Mouse (Mus musculus) heart, embryonic 16.5 days (tissue): ENCODE results near the gene Foxf2. TPM values are rescaled to one million over a fixed set of nuclear protein-coding genes. Genes with fewer than 3 reads are reported as not detected.

Source experiments
- ATAC-seq: fragments of 200-750 bp; cut with Nextera tagmentation; replicated peaks from 2 replicates; pipeline ENCODE4 v1.8.0; 2017; ENCODE audit warnings: moderate number of reproducible peaks; ENCODE audit not compliant: insufficient read depth, low FRiP score; ENCODE audit errors: extremely low read depth
- H3K27ac ChIP-seq: fragments of 300-500 bp; sonication (generic); 2 replicates; pipeline ENCODE4 v1.5.1; 2014; ENCODE audit warnings: mild to moderate bottlenecking, low read length, control low read depth, moderate library complexity
- H3K27me3 ChIP-seq: fragments of 300-500 bp; sonication (generic); 2 replicates; pipeline ENCODE4 v1.6.1; 2014; ENCODE audit warnings: low read length, mixed read lengths; ENCODE audit not compliant: control insufficient read depth, insufficient read depth
- H3K36me3 ChIP-seq: fragments of 300-500 bp; sonication (generic); 2 replicates; pipeline ENCODE4 v1.6.1; 2014; ENCODE audit not compliant: control insufficient read depth, insufficient read depth
- H3K4me1 ChIP-seq: fragments of 300-500 bp; sonication (generic); 2 replicates; pipeline ENCODE4 v1.6.1; 2014; ENCODE audit warnings: low read length, mixed read lengths; ENCODE audit not compliant: control insufficient read depth, insufficient read depth
- H3K4me2 ChIP-seq: fragments of 300-500 bp; sonication (generic); 2 replicates; pipeline ENCODE4 v1.6.1; 2014; ENCODE audit warnings: low read depth, mild to moderate bottlenecking, control low read depth, low read length
- H3K4me3 ChIP-seq: fragments of 300-500 bp; sonication (generic); 2 replicates; pipeline ENCODE4 v1.5.1; 2014; ENCODE audit warnings: mild to moderate bottlenecking, control low read depth, low read length
- H3K9ac ChIP-seq: fragments of 300-500 bp; sonication (generic); 2 replicates; pipeline ENCODE4 v1.6.1; 2014; ENCODE audit warnings: low read length, control low read depth
- H3K9me3 ChIP-seq: fragments of 300-500 bp; sonication (generic); replicated peaks from 2 replicates; pipeline ENCODE4 v1.6.1; 2016; ENCODE audit warnings: low read length; ENCODE audit not compliant: control insufficient read depth
- WGBS: fragments of 180-500 bp; shearing (Covaris S2); extraction: QIAGEN DNeasy Blood & Tissue Kit; methylation state at CpG from one replicate; pipeline ENCODE4 v1.1.7; 2014; 5-methylcytosine and 5-hydroxymethylcytosine counted together
- polyA plus RNA-seq: library from polyadenylated mRNA; unstranded; fragments of >200 nt; fragmentation: Nextera tagmentation; extraction: Ambion mirVana; gene quantifications from 2 replicates; pipeline ENCODE4 v1.2.1, GENCODE M21; 2015

Gene Foxf2
- polyA plus RNA-seq, 1 experiment from 2014 or later = 0.22 TPM

- no peak overlapping the region for H3K9ac ChIP-seq
- H3K4me1 ChIP-seq = peaks cover 15% of the 10 kb centered on the region
- H3K4me3 ChIP-seq = no peak overlapping the region
- no peak overlapping the region for H3K27ac ChIP-seq
- no peak for ATAC-seq
- 11% methylated on average over 6 of the region's 6 CpGs for WGBS
- H3K27me3 ChIP-seq = peaks cover 96% of the 10 kb centered on the region
- H3K9me3 ChIP-seq = no peaks in the 10 kb centered on the region
- no peaks in the 10 kb centered on the region for H3K36me3 ChIP-seq
- no peak overlapping the region for H3K4me2 ChIP-seq
Observed at GRCm38 (mm10) chr13:31623291-31623690, 2.3 kb upstream of the Foxf2 start.

GRCm38 (mm10) chr13:31623906-31624860, 1.4 kb upstream of the Foxf2 start:
- peak overlapping the region; percentile 60; the same call in 1 of the 2 replicates for H3K4me3 ChIP-seq
- H3K9me3 ChIP-seq = no peaks in the 10 kb centered on the region
- peaks cover 16% of the 10 kb centered on the region for H3K4me1 ChIP-seq
- ATAC-seq = no peak
- WGBS = 4% methylated on average over 20 of the region's 20 CpGs
- H3K9ac ChIP-seq = no peak overlapping the region
- no peak overlapping the region; the same call in 1 of the 2 replicates for H3K4me2 ChIP-seq
- H3K27ac ChIP-seq = no peak overlapping the region
- H3K27me3 ChIP-seq = peaks cover 96% of the 10 kb centered on the region
- H3K36me3 ChIP-seq = no peaks in the 10 kb centered on the region

GRCm38 (mm10) chr13:31624966-31625332, 667 bp upstream of the Foxf2 start:
- WGBS = under 1% methylated on average over 13 of the region's 13 CpGs
- H3K27ac ChIP-seq = no peak overlapping the region
- H3K4me1 ChIP-seq = peaks cover 16% of the 10 kb centered on the region
- H3K27me3 ChIP-seq = peaks cover 95% of the 10 kb centered on the region
- no peaks in the 10 kb centered on the region for H3K9me3 ChIP-seq
- H3K4me2 ChIP-seq = peak overlapping the region; percentile 89
- no peaks in the 10 kb centered on the region for H3K36me3 ChIP-seq
- 0 out of 2 replicates have a peak, but pooled peaks have one; percentile 14 for ATAC-seq
- H3K4me3 ChIP-seq = peak overlapping the region; percentile 60
- no peak overlapping the region for H3K9ac ChIP-seq

- H3K4me2 ChIP-seq = peak overlapping the region; percentile 89
- no peaks in the 10 kb centered on the region for H3K36me3 ChIP-seq
- peaks cover 95% of the 10 kb centered on the region for H3K27me3 ChIP-seq
- no peaks in the 10 kb centered on the region for H3K9me3 ChIP-seq
- peak overlapping the region; percentile 36; the same call in 1 of the 2 replicates for H3K9ac ChIP-seq
- H3K4me3 ChIP-seq = peak overlapping the region; percentile 60
- no peak for ATAC-seq
- peaks cover 16% of the 10 kb centered on the region for H3K4me1 ChIP-seq
- H3K27ac ChIP-seq = no peak overlapping the region
- WGBS = under 1% methylated on average over 58 of the region's 60 CpGs
Observed at GRCm38 (mm10) chr13:31626183-31626801, 676 bp downstream of the Foxf2 start.

- Histone ChIP-seq H3K36me3 (no peaks in the 10 kb centered on the region), H3K4me3 (peak overlapping the region; percentile 60), H3K4me1 (peaks cover 16% of the 10 kb centered on the region), H3K27ac (no peak overlapping the region), H3K27me3 (peaks cover 96% of the 10 kb centered on the region), H3K9ac (no peak overlapping the region), H3K9me3 (no peaks in the 10 kb centered on the region), H3K4me2 (peak overlapping the region; percentile 89)
- no peak for ATAC-seq
- 4% methylated on average over 24 of the region's 24 CpGs for WGBS
Observed at GRCm38 (mm10) chr13:31626991-31627625, 1.5 kb downstream of the Foxf2 start.

DNA sequence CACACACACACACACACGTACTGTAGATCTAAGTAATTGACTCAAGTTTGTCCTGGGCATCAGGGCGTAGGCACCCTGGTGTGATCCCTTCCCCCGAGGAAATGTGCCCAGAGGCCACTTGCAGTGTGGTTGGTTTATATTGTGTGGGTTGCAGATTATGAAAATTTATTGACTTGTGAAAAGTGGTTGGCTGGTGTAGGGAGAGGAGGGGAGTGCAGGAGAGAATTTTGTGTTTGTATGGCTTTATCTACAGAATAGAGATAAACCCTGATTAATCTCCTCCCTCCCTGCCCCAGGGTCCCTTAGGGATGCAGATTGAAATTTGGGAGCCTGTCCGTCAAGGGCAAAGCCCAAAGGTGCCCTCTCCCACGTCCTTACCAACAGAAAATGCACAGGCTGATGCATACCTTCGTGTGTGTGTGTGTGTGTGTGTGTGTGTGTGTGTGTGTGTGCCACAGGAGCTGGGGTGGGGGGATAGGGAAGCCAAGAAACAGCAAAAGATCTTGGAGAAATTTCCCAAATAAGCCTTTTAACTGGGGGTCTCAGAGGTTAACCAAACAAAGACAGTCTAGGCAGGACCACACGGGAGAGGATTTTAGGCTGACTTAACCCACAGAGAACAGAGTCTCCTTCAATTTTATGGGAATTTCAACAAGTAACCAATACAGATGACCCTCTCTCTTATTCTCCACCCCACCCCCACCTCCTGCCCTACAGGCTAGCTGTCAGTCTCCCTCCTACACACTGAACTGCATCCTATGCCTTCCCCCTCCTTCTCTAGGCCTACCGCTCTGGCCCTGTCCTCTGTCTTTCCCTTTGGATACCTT, 2.5 kb downstream of the Foxf2 start:
- H3K9ac ChIP-seq = no peak overlapping the region

DNA sequence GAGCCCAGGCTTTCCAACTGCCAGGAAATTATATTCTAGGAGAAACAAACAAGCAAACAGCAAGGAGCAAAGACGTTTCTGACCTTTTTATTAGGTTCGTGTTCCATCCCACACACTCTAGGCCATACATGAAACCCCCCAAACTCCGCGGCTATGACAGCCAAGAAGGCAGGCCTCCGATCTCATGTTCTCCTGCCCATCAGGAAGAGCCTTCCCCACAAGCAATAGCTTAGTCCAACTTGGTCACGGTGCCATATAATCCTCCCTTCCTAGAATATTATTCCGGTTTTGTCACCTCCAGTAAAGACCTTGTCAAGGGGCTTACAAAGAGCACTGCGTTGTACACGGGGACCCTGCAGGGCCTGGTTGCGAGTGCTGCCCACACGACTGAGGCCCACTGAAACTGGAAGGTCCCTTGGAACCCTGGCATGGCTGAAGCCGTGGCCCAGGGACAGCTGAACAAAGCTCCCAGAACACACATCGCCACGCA, 3.1 kb downstream of the Foxf2 start:
- H3K4me1 ChIP-seq = peaks cover 16% of the 10 kb centered on the region
- H3K9ac ChIP-seq = peak overlapping the region; percentile 45
- H3K4me2 ChIP-seq = peak overlapping the region; percentile 78
- no peak for ATAC-seq
- no peaks in the 10 kb centered on the region for H3K9me3 ChIP-seq
- 15% methylated on average over 14 of the region's 14 CpGs for whole genome bisulfite sequencing
- H3K36me3 ChIP-seq = no peaks in the 10 kb centered on the region
- no peak overlapping the region for H3K27ac ChIP-seq
- peaks cover 89% of the 10 kb centered on the region for H3K27me3 ChIP-seq
- peak overlapping the region; percentile 58 for H3K4me3 ChIP-seq

More for the DNA sequence above, 2.5 kb downstream of the Foxf2 start:
- no peaks in the 10 kb centered on the region for H3K36me3 ChIP-seq
- WGBS = 29% methylated on average over 8 of the region's 8 CpGs
- peaks cover 93% of the 10 kb centered on the region for H3K27me3 ChIP-seq
- H3K4me3 ChIP-seq = no peak overlapping the region; the same call in 1 of the 2 replicates
- peaks cover 16% of the 10 kb centered on the region for H3K4me1 ChIP-seq
- no peak for ATAC-seq
- H3K27ac ChIP-seq = no peak overlapping the region
- no peaks in the 10 kb centered on the region for H3K9me3 ChIP-seq
- no peak overlapping the region for H3K4me2 ChIP-seq

GRCm38 (mm10) chr13:31629321-31629851, 3.8 kb downstream of the Foxf2 start:
- H3K4me3 ChIP-seq = peak overlapping the region; percentile 58
- H3K9ac ChIP-seq = peak overlapping the region; percentile 45
- H3K27ac ChIP-seq = no peak overlapping the region
- no peak for ATAC-seq
- peaks cover 16% of the 10 kb centered on the region for H3K4me1 ChIP-seq
- H3K9me3 ChIP-seq = no peaks in the 10 kb centered on the region
- WGBS = 2% methylated on average over 40 of the region's 40 CpGs
- H3K4me2 ChIP-seq = peak overlapping the region; percentile 78
- no peaks in the 10 kb centered on the region for H3K36me3 ChIP-seq
- peaks cover 82% of the 10 kb centered on the region for H3K27me3 ChIP-seq
